Mouse (Mus musculus) midbrain, embryonic 13.5 days (tissue): ENCODE results near the gene Senp6. TPM values are rescaled to one million over a fixed set of nuclear protein-coding genes. Genes with fewer than 3 reads are reported as not detected.

ENCODE experiments used
- ATAC-seq: fragments of 200-750 bp; cut with Nextera tagmentation; 2 replicates; pipeline ENCODE4 v1.8.0; 2017; ENCODE audit warnings: mild to moderate bottlenecking, moderate TSS enrichment, moderate library complexity
- H3K27ac ChIP-seq: fragments of 300-500 bp; sonication (generic); 2 replicates; pipeline ENCODE4 v1.5.1; 2015; ENCODE audit warnings: inconsistent platforms, mild to moderate bottlenecking, moderate library complexity
- H3K27me3 ChIP-seq: fragments of 300-500 bp; sonication (generic); 2 replicates; pipeline ENCODE4 v1.6.1; 2015; ENCODE audit warnings: mild to moderate bottlenecking, inconsistent platforms
- H3K36me3 ChIP-seq: fragments of 300-500 bp; sonication (generic); 2 replicates; pipeline ENCODE4 v1.6.1; 2015; ENCODE audit warnings: mild to moderate bottlenecking, inconsistent platforms
- H3K4me1 ChIP-seq: fragments of 300-500 bp; sonication (generic); replicated peaks from 2 replicates; pipeline ENCODE4 v1.6.1; 2015; ENCODE audit warnings: inconsistent platforms
- H3K4me2 ChIP-seq: fragments of 300-500 bp; sonication (generic); replicated peaks from 2 replicates; pipeline ENCODE4 v1.6.1; 2015; ENCODE audit warnings: moderate library complexity, mild to moderate bottlenecking, inconsistent platforms
- H3K4me3 ChIP-seq: fragments of 300-500 bp; sonication (generic); replicated peaks from 2 replicates; pipeline ENCODE4 v1.5.1; 2015; ENCODE audit warnings: mild to moderate bottlenecking, inconsistent platforms
- H3K9ac ChIP-seq: fragments of 300-500 bp; sonication (generic); replicated peaks from 2 replicates; pipeline ENCODE4 v1.6.1; 2015; ENCODE audit warnings: mild to moderate bottlenecking, inconsistent platforms
- H3K9me3 ChIP-seq: fragments of 300-500 bp; sonication (generic); 2 replicates; pipeline ENCODE4 v1.6.1; 2016; ENCODE audit warnings: mild to moderate bottlenecking, inconsistent platforms
- WGBS: fragments of 180-500 bp; shearing (Covaris S2); methylation state at CpG from one replicate; pipeline ENCODE4 v1.1.7; 2015; 5-methylcytosine and 5-hydroxymethylcytosine counted together
- polyA plus RNA-seq: library from polyadenylated mRNA; unstranded; fragments of >200 nt; fragmentation: Nextera tagmentation; extraction: Ambion mirVana; gene quantifications from 2 replicates; pipeline ENCODE4 v1.2.1, GENCODE M21; 2015

Gene Senp6
- polyA plus RNA-seq, 1 experiment from 2014 or later = 63.6 TPM

DNA sequence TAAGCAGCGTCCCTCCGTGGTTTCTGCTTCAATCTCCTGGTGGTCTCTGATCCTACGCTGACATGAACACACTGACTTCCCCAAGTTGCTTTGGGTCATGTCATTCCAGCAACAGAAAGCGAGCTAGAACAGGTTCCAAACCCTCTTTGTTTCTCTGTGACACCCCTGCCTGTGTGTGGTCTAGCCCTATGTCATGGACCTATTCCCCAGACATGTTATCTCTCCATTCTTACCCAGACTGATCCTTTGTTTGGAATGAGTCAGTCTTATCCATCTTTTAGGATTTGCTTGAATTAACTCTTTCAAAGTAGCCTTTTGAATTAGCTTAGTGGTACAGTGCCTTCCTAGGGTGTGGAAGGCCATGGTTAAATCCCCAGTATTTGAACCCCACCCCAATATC lies 113.0 kb downstream of the Senp6 start:
- WGBS = 72% methylated on average over 4 of the region's 4 CpGs

DNA sequence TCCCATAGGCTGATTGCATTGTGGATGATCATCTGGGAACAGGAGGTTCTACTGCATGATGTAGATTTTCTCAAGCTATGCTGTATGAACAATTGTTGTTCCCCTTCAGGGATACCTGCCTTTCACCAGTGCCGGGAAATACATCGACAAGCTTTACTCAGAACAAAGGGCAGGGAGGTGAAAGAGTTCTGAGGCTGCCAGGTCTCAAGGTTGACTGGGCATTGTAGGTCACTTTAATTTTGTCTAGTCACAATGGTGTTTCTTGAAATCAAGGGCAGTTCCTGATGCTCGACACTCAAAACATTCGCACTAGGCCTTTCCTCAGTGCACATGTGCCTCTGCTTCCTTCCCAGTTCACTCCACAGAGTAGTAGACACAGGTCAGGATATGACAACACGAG lies 114.1 kb downstream of the Senp6 start:
- Histone ChIP-seq H3K27me3 (no peaks in the 10 kb centered on the region), H3K4me3 (no peak overlapping the region), H3K9ac (no peak overlapping the region), H3K27ac (no peak overlapping the region), H3K4me1 (0 out of 2 replicates have a peak, but pooled peaks cover 2% of the 10 kb centered on the region), H3K36me3 (no peaks in the 10 kb centered on the region), H3K4me2 (no peak overlapping the region), H3K9me3 (no peaks in the 10 kb centered on the region)
- 89% methylated on average over 5 of the region's 5 CpGs for WGBS
- no peak for ATAC-seq

More for the DNA sequence above, 113.0 kb downstream of the Senp6 start:
- no peak overlapping the region for H3K4me2 ChIP-seq
- ATAC-seq = no peak
- H3K27me3 ChIP-seq = no peaks in the 10 kb centered on the region
- no peak overlapping the region for H3K27ac ChIP-seq
- H3K4me1 ChIP-seq = 0 out of 2 replicates have a peak, but pooled peaks cover 2% of the 10 kb centered on the region
- H3K9me3 ChIP-seq = no peaks in the 10 kb centered on the region
- H3K9ac ChIP-seq = no peak overlapping the region
- no peak overlapping the region for H3K4me3 ChIP-seq
- H3K36me3 ChIP-seq = no peaks in the 10 kb centered on the region

DNA sequence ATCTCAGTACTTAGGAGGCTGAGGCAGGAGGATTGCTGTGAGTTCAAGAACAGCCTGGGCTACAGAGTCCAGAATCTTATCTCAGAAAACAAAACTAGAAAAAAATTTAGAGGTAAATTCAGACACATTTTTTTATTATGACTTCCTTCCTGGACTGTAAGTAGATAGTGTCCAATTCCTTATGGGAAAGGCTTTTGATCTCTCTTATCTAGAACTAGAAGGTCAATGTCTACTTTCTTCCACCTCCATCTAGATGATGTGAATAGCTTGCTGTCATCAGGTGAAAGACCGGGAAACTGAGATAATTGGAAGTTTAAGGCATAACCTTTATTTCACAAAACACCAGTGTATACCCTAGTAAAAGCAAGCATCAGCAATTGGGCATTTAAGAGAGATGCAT lies 115.0 kb downstream of the Senp6 start:
- Histone ChIP-seq H3K4me2 (no peak overlapping the region), H3K4me1 (0 out of 2 replicates have a peak, but pooled peaks cover 2% of the 10 kb centered on the region), H3K27me3 (no peaks in the 10 kb centered on the region), H3K9ac (no peak overlapping the region), H3K36me3 (no peaks in the 10 kb centered on the region), H3K27ac (no peak overlapping the region), H3K9me3 (no peaks in the 10 kb centered on the region), H3K4me3 (no peak overlapping the region)
- no peak for ATAC-seq
- 95% methylated on average over 1 of the region's 1 CpGs for WGBS

DNA sequence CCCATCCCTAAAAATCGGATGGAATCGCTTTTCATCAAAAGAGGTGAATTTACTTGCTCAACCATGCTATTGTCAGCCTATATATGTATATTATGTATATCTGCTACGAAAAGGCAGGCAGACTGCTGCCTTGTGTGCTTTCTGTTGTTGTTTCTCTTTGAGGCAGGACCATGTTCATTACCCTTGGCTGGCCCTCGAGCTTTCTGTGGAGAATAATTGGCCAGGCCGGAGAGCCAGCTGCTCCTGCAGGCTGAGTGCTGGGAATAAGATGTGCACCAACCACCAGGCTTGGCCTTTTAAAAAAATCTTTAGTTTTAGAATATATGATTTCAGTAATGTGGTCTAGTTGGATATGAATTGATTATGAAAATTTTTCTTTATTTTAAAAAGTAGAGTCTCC lies 117.4 kb downstream of the Senp6 start:
- Histone ChIP-seq H3K27ac (0 out of 2 replicates have a peak overlapping the region, but pooled peaks have one; percentile 19), H3K36me3 (no peaks in the 10 kb centered on the region), H3K27me3 (no peaks in the 10 kb centered on the region), H3K9me3 (no peaks in the 10 kb centered on the region), H3K9ac (no peak overlapping the region), H3K4me2 (no peak overlapping the region), H3K4me1 (no peaks in the 10 kb centered on the region), H3K4me3 (no peak overlapping the region)
- 65% methylated on average over 5 of the region's 5 CpGs for WGBS
- 0 out of 2 replicates have a peak, but pooled peaks have one; percentile 13 for ATAC-seq

DNA sequence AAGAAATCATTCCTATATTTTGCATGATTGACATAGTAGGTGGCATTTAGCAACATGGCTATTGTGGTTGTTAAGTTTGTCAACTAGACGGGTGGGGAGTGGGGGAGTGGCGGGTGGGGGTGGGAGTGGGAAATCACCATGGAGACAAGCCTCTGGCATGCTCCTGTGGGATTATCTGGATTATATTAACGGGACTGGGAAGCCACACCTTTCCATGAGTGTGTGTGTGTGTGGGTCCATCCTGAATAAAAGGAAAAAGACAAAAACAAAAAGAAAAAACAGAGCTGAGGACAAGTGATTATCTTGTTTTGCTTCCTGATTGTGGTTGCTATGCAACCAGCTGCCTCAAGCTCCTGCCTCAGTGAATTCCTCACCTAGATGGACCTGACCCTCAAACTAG lies 119.0 kb downstream of the Senp6 start:
- no peaks in the 10 kb centered on the region for H3K27me3 ChIP-seq
- no peak overlapping the region for H3K27ac ChIP-seq
- no peaks in the 10 kb centered on the region for H3K36me3 ChIP-seq
- no peak overlapping the region for H3K9ac ChIP-seq
- H3K4me3 ChIP-seq = no peak overlapping the region
- ATAC-seq = no peak
- no peaks in the 10 kb centered on the region for H3K9me3 ChIP-seq
- 26% methylated on average over 3 of the region's 3 CpGs for WGBS
- H3K4me2 ChIP-seq = no peak overlapping the region
- no peaks in the 10 kb centered on the region for H3K4me1 ChIP-seq

DNA sequence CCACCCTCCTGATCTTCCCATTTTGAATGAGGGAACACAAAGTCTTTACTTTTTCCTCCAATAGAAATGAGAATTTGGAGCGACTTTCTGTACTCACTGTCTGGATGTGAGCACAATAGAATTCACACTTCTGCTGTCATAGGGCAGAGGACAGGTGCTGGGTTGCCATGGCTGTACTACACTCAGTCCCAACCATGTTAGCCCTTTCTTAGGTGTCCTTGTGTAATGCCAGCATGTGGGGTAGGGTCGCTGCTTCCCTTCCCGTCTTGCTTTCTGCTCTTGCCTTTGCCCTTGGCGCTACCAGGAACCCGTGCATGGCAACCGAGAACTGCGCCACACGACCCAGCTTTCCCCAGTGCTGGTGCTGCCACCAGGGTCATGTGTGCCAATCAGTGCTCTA lies 120.0 kb downstream of the Senp6 start:
- no peaks in the 10 kb centered on the region for H3K27me3 ChIP-seq
- no peaks in the 10 kb centered on the region for H3K4me1 ChIP-seq
- no peak overlapping the region for H3K9ac ChIP-seq
- H3K4me3 ChIP-seq = no peak overlapping the region
- no peak overlapping the region for H3K27ac ChIP-seq
- H3K36me3 ChIP-seq = no peaks in the 10 kb centered on the region
- WGBS = 88% methylated on average over 8 of the region's 8 CpGs
- ATAC-seq = no peak
- no peak overlapping the region for H3K4me2 ChIP-seq
- H3K9me3 ChIP-seq = no peaks in the 10 kb centered on the region

DNA sequence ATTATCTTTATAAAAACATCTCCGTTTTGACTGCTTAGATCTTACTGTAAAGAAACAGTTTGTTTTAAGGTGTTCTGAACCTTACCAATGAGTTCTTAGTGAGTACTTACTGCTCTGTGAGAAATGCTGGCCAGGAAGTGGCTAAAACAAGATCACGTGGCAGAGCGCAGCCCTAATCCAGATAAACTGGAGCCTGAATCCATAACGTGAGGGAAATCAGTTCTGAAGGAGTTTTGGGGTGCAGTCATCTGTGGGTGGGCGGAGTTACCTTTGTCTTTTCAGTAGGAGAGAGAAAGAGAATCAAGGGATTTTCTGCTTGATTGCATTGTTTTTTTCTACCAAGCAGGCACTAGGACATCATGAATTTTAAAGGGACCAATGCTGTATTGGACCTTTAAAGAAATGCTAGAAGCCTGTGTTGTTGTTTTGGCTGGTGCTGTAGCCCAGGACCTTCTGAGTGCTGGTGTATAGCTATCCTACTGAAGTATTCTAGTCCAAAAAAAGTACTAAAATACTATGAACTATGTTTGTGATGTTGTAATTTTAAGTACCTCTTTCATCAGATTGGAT lies 121.7 kb downstream of the Senp6 start:
- Histone ChIP-seq H3K4me1 (no peaks in the 10 kb centered on the region), H3K36me3 (no peaks in the 10 kb centered on the region), H3K27ac (no peak overlapping the region), H3K4me2 (no peak overlapping the region), H3K4me3 (no peak overlapping the region), H3K9ac (no peak overlapping the region), H3K9me3 (no peaks in the 10 kb centered on the region), H3K27me3 (no peaks in the 10 kb centered on the region)
- no peak for ATAC-seq
- 26% methylated on average over 5 of the region's 5 CpGs for WGBS

DNA sequence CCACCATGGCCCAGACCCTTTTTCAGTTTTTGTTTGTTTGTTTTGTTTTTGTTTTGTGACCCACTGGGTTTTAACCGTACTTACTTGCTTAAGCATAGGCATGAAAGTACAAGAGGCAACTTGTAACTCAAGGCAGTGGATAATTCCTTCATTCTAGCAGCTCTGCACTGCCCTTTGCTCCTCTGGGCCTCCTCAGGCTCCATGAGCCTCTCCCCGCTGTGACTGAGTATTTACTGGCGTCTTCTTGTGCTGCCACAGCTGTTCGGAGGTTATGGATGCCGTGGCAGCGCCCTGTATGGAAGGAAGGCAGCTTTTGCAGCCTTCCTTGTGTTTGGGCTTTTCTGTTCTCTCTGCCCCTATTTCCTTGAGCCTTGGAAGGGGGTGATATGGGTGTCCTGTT lies 124.5 kb downstream of the Senp6 start:
- Histone ChIP-seq H3K4me3 (no peak overlapping the region), H3K4me2 (no peak overlapping the region), H3K9me3 (no peaks in the 10 kb centered on the region), H3K27ac (no peak overlapping the region), H3K9ac (no peak overlapping the region), H3K4me1 (0 out of 2 replicates have a peak, but pooled peaks cover 4% of the 10 kb centered on the region), H3K27me3 (no peaks in the 10 kb centered on the region), H3K36me3 (no peaks in the 10 kb centered on the region)
- no peak for ATAC-seq
- 70% methylated on average over 6 of the region's 6 CpGs for WGBS

DNA sequence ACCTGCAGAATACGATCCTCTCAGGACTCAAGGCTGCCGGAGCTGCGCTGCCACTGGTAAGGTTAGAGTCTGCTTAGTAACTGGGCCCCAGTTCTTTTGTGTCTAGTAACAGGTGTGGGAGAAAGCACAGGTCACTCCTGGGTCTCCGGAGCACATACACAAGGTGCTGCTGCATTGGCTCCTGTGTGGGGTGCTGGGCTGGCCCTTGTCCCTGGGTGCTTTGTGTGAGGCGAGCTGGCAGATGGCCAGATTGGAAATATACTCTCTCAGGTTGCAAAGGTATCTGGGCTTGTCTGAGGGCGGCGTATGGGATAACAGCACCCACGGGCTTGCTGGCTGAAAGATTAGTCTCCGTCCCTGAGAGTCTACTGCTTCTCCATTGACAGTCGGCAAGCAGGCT lies 125.6 kb downstream of the Senp6 start:
- no peak overlapping the region for H3K9ac ChIP-seq
- H3K27me3 ChIP-seq = no peaks in the 10 kb centered on the region
- no peak overlapping the region for H3K27ac ChIP-seq
- no peaks in the 10 kb centered on the region for H3K36me3 ChIP-seq
- H3K4me1 ChIP-seq = peaks cover 11% of the 10 kb centered on the region
- H3K4me2 ChIP-seq = no peak overlapping the region
- H3K9me3 ChIP-seq = no peaks in the 10 kb centered on the region
- WGBS = 83% methylated on average over 10 of the region's 10 CpGs
- no peak for ATAC-seq
- no peak overlapping the region for H3K4me3 ChIP-seq

DNA sequence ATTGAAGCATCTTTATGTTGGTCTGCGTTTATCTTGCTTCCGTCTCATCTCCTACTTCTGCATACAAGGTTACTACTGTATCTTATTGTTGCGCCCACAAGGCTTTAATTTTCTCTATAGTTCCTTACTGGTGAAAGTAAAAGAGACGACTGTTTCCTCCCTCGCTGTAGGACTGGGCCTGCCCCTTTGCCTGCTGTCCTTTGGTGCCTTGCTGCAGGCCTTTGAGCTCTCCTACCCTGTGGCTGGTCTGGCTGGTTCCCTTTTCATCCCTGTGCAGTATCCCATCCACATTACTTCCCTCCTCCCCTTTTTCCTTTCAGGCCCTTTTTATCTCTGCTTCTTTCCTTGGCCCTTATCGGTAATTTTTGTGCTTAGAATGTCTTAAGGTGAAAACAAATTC lies 127.7 kb downstream of the Senp6 start:
- ATAC-seq = no peak
- no peaks in the 10 kb centered on the region for H3K36me3 ChIP-seq
- no peak overlapping the region for H3K27ac ChIP-seq
- 73% methylated on average over 6 of the region's 6 CpGs for whole genome bisulfite sequencing
- H3K9me3 ChIP-seq = no peaks in the 10 kb centered on the region
- no peaks in the 10 kb centered on the region for H3K27me3 ChIP-seq
- peaks cover 15% of the 10 kb centered on the region for H3K4me1 ChIP-seq
- no peak overlapping the region for H3K4me2 ChIP-seq
- H3K9ac ChIP-seq = no peak overlapping the region
- no peak overlapping the region for H3K4me3 ChIP-seq

Other genes starting within 250 kb of the Senp6 start
- 4.6 and 5.0 TPM in 2 replicates for gene Filip1, start 54.1 kb upstream of the Senp6 start, polyA plus RNA-seq
- 15.4 and 17.1 TPM in 2 replicates for gene Myo6, start 98.1 kb downstream of the Senp6 start, polyA plus RNA-seq